Mouse (Mus musculus) midbrain, embryonic 13.5 days (tissue): ENCODE data around the gene 1700001K19Rik. TPM values are rescaled to one million over a fixed set of nuclear protein-coding genes. Genes with fewer than 3 reads are reported as not detected.
"Not testable (repeated sequence)": the region's sequence is repeated elsewhere in the genome, so short reads cannot be mapped to it uniquely, and the experiment has no call there.

Source experiments
- ATAC-seq: fragments of 200-750 bp; cut with Nextera tagmentation; 2 replicates; pipeline ENCODE4 v1.8.0; 2017; ENCODE audit warnings: mild to moderate bottlenecking, moderate TSS enrichment, moderate library complexity
- H3K27ac ChIP-seq: fragments of 300-500 bp; sonication (generic); 2 replicates; pipeline ENCODE4 v1.5.1; 2015; ENCODE audit warnings: inconsistent platforms, mild to moderate bottlenecking, moderate library complexity
- H3K27me3 ChIP-seq: fragments of 300-500 bp; sonication (generic); 2 replicates; pipeline ENCODE4 v1.6.1; 2015; ENCODE audit warnings: mild to moderate bottlenecking, inconsistent platforms
- H3K36me3 ChIP-seq: fragments of 300-500 bp; sonication (generic); 2 replicates; pipeline ENCODE4 v1.6.1; 2015; ENCODE audit warnings: mild to moderate bottlenecking, inconsistent platforms
- H3K4me1 ChIP-seq: fragments of 300-500 bp; sonication (generic); replicated peaks from 2 replicates; pipeline ENCODE4 v1.6.1; 2015; ENCODE audit warnings: inconsistent platforms
- H3K4me2 ChIP-seq: fragments of 300-500 bp; sonication (generic); replicated peaks from 2 replicates; pipeline ENCODE4 v1.6.1; 2015; ENCODE audit warnings: moderate library complexity, mild to moderate bottlenecking, inconsistent platforms
- H3K4me3 ChIP-seq: fragments of 300-500 bp; sonication (generic); replicated peaks from 2 replicates; pipeline ENCODE4 v1.5.1; 2015; ENCODE audit warnings: mild to moderate bottlenecking, inconsistent platforms
- H3K9ac ChIP-seq: fragments of 300-500 bp; sonication (generic); replicated peaks from 2 replicates; pipeline ENCODE4 v1.6.1; 2015; ENCODE audit warnings: mild to moderate bottlenecking, inconsistent platforms
- H3K9me3 ChIP-seq: fragments of 300-500 bp; sonication (generic); 2 replicates; pipeline ENCODE4 v1.6.1; 2016; ENCODE audit warnings: mild to moderate bottlenecking, inconsistent platforms
- WGBS: fragments of 180-500 bp; shearing (Covaris S2); methylation state at CpG from one replicate; pipeline ENCODE4 v1.1.7; 2015; 5-methylcytosine and 5-hydroxymethylcytosine counted together
- polyA plus RNA-seq: library from polyadenylated mRNA; unstranded; fragments of >200 nt; fragmentation: Nextera tagmentation; extraction: Ambion mirVana; gene quantifications from 2 replicates; pipeline ENCODE4 v1.2.1, GENCODE M21; 2015

1700001K19Rik gene
- polyA plus RNA-seq, 1 experiment from 2014 or later = 0.39 TPM

- Histone ChIP-seq H3K4me3 (no peak overlapping the region), H3K27ac (no peak overlapping the region), H3K9me3 (no peaks in the 10 kb centered on the region), H3K9ac (no peak overlapping the region), H3K36me3 (peaks cover 77% of the 10 kb centered on the region), H3K27me3 (no peaks in the 10 kb centered on the region), H3K4me1 (peaks cover 19% of the 10 kb centered on the region), H3K4me2 (no peak overlapping the region)
- no peak for ATAC-seq
- 87% methylated on average over 6 of the region's 6 CpGs for WGBS
These were observed 7.7 kb upstream of the 1700001K19Rik start for GRCm38 (mm10) chr12:110689919-110690643.

- H3K9ac ChIP-seq, H3K9me3 ChIP-seq, H3K27me3 ChIP-seq, H3K4me2 ChIP-seq, H3K27ac ChIP-seq, H3K4me1 ChIP-seq, ATAC-seq, H3K4me3 ChIP-seq: not testable (repeated sequence)
- 86% methylated on average over 3 of the region's 3 CpGs for WGBS
- H3K36me3 ChIP-seq = peaks cover 70% of the 10 kb centered on the region
These were observed 6.5 kb upstream of the 1700001K19Rik start for GRCm38 (mm10) chr12:110688921-110689320.

- H3K27me3 ChIP-seq = no peaks in the 10 kb centered on the region
- H3K4me1 ChIP-seq = 0 out of 2 replicates have a peak, but pooled peaks cover 3% of the 10 kb centered on the region
- H3K9me3 ChIP-seq = no peaks in the 10 kb centered on the region
- H3K4me2 ChIP-seq = no peak overlapping the region
- no peak overlapping the region for H3K9ac ChIP-seq
- peaks cover 63% of the 10 kb centered on the region for H3K36me3 ChIP-seq
- whole genome bisulfite sequencing = 77% methylated on average over 12 of the region's 12 CpGs
- H3K4me3 ChIP-seq = no peak overlapping the region
- no peak for ATAC-seq
- no peak overlapping the region for H3K27ac ChIP-seq
These were observed 5.7 kb upstream of the 1700001K19Rik start for GRCm38 (mm10) chr12:110687894-110688734.

GRCm38 (mm10) chr12:110683580-110683979, 1.2 kb upstream of the 1700001K19Rik start:
- Histone ChIP-seq H3K4me2 (no peak overlapping the region), H3K4me1 (0 out of 2 replicates have a peak, but pooled peaks cover 4% of the 10 kb centered on the region), H3K27me3 (no peaks in the 10 kb centered on the region), H3K9me3 (no peaks in the 10 kb centered on the region), H3K9ac (no peak overlapping the region), H3K36me3 (peaks cover 28% of the 10 kb centered on the region), H3K27ac (no peak overlapping the region), H3K4me3 (no peak overlapping the region)
- ATAC-seq = no peak
- WGBS = no CpG with 5 or more reads among the region's 1 CpGs

GRCm38 (mm10) chr12:110681878-110682277, 541 bp downstream of the 1700001K19Rik start:
- Histone ChIP-seq H3K27me3 (no peaks in the 10 kb centered on the region), H3K4me3 (no peak overlapping the region), H3K4me1 (0 out of 2 replicates have a peak, but pooled peaks cover 4% of the 10 kb centered on the region), H3K4me2 (no peak overlapping the region), H3K27ac (no peak overlapping the region), H3K36me3 (peaks cover 13% of the 10 kb centered on the region), H3K9me3 (no peaks in the 10 kb centered on the region), H3K9ac (0 out of 2 replicates have a peak overlapping the region, but pooled peaks have one; percentile 2)
- no peak for ATAC-seq
- WGBS = 56% methylated on average over 3 of the region's 3 CpGs

DNA sequence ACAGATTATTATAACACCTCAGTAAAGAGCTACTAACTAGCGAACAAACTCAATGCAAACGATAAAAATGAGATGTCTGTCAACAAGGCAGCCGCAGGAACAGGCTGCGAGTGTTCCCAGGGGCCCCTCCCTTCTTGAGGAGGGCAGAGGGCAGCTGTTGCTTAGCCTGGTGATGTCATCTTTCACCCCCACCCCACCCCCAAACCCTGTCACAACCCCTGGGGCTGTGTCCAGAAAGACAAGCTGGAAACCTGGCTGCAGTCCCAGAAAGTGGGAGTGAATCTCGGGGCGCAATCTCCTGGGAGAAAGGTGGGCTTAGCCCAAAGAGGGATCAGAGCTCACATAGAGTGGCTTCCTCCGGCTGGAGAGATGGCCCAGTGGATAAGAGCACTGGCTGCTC, 1.2 kb downstream of the 1700001K19Rik start:
- Histone ChIP-seq H3K27ac (no peak overlapping the region), H3K9me3 (no peaks in the 10 kb centered on the region), H3K4me1 (0 out of 2 replicates have a peak, but pooled peaks cover 4% of the 10 kb centered on the region), H3K36me3 (peaks cover 6% of the 10 kb centered on the region), H3K27me3 (no peaks in the 10 kb centered on the region), H3K4me3 (no peak overlapping the region), H3K4me2 (no peak overlapping the region), H3K9ac (no peak overlapping the region)
- 60% methylated on average over 7 of the region's 7 CpGs for WGBS
- ATAC-seq = no peak

- no peak overlapping the region for H3K27ac ChIP-seq
- peaks cover 17% of the 10 kb centered on the region for H3K36me3 ChIP-seq
- H3K9me3 ChIP-seq = no peaks in the 10 kb centered on the region
- no peak overlapping the region for H3K4me3 ChIP-seq
- no peak overlapping the region for H3K9ac ChIP-seq
- no peaks in the 10 kb centered on the region for H3K4me1 ChIP-seq
- ATAC-seq = no peak
- H3K27me3 ChIP-seq = no peaks in the 10 kb centered on the region
- WGBS = 55% methylated on average over 5 of the region's 5 CpGs
- no peak overlapping the region for H3K4me2 ChIP-seq
These were observed 8.2 kb downstream of the 1700001K19Rik start for GRCm38 (mm10) chr12:110674243-110674642.

- no peak overlapping the region for H3K9ac ChIP-seq
- H3K4me2 ChIP-seq = no peak overlapping the region
- ATAC-seq = no peak
- 90% methylated on average over 13 of the region's 13 CpGs for WGBS
- H3K27me3 ChIP-seq = no peaks in the 10 kb centered on the region
- H3K4me3 ChIP-seq = no peak overlapping the region
- H3K4me1 ChIP-seq = no peaks in the 10 kb centered on the region
- H3K27ac ChIP-seq = no peak overlapping the region
- H3K9me3 ChIP-seq = no peaks in the 10 kb centered on the region
- H3K36me3 ChIP-seq = peaks cover 84% of the 10 kb centered on the region
These were observed 14.8 kb downstream of the 1700001K19Rik start for GRCm38 (mm10) chr12:110667466-110668077.

DNA sequence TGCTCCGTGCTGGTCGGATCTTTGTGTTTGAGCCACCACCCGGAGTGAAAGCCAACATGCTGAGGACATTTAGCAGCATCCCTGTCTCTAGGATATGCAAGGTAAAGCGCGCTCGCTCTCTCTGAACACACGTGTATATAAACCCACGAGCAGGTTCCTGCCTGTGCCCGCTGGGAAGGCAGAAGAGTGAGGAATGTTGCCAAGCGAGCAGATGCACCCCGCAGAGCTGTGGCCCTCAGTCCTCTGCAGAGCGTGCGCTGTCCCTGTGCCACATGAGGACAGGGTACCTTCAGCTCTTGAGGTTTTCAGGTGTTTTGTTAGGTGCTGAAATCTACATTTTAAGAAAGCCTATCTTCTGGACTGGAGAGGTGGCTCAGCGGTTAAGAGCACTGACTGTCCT, 20.7 kb downstream of the 1700001K19Rik start:
- Histone ChIP-seq H3K4me2 (no peak overlapping the region), H3K36me3 (peaks cover 99% of the 10 kb centered on the region), H3K9ac (no peak overlapping the region), H3K27me3 (no peaks in the 10 kb centered on the region), H3K4me1 (no peaks in the 10 kb centered on the region), H3K9me3 (no peaks in the 10 kb centered on the region), H3K27ac (no peak overlapping the region), H3K4me3 (no peak overlapping the region)
- WGBS = 95% methylated on average over 14 of the region's 14 CpGs
- no peak for ATAC-seq

DNA sequence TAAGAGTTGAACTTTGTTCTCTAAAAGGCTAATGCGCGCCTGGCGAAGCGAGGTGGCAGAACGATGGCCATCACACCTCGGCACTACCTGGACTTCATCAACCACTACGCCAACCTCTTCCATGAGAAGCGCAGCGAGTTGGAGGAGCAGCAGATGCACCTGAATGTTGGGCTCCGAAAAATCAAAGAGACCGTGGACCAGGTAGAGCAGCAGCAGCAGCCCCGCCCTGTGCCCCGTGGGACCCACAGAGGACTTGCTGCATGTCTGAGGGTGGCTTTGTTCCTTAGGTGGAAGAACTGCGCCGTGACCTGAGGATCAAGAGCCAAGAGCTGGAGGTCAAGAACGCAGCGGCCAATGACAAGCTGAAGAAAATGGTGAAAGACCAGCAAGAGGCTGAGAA, 31.0 kb downstream of the 1700001K19Rik start:
- 98% methylated on average over 17 of the region's 17 CpGs for WGBS
- peaks cover 97% of the 10 kb centered on the region for H3K36me3 ChIP-seq
- H3K27me3 ChIP-seq = no peaks in the 10 kb centered on the region
- no peaks in the 10 kb centered on the region for H3K9me3 ChIP-seq
- H3K4me3 ChIP-seq = no peak overlapping the region
- H3K4me2 ChIP-seq = no peak overlapping the region
- H3K27ac ChIP-seq = no peak overlapping the region
- H3K4me1 ChIP-seq = no peaks in the 10 kb centered on the region
- no peak overlapping the region for H3K9ac ChIP-seq
- ATAC-seq = no peak

DNA sequence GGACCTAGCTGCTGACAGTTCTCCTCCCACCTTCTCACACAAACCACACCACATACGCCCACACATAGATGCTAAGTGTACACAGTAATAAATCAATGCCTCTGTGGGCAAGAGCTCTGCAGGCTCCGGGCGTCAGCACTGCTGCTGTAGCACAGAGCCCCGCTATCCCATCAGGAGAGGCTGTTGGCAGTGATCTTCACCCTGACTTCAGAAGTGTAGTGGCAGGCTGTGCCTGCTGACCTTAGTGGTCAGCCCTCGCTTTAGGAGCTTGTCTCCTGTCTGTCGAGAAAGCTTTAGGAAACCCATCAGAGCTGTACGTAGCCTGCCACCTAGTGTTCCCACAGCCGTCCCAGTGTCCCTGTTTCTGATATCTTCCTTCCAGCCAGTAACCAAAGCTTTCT, 32.2 kb downstream of the 1700001K19Rik start:
- Histone ChIP-seq H3K4me1 (no peaks in the 10 kb centered on the region), H3K4me3 (no peak overlapping the region), H3K9me3 (no peaks in the 10 kb centered on the region), H3K36me3 (peaks cover 97% of the 10 kb centered on the region), H3K27me3 (no peaks in the 10 kb centered on the region), H3K9ac (no peak overlapping the region), H3K4me2 (no peak overlapping the region), H3K27ac (no peak overlapping the region)
- ATAC-seq = no peak
- 88% methylated on average over 8 of the region's 8 CpGs for WGBS
